Mouse (Mus musculus): ENCODE measurements around the gene 2010005H15Rik.
"Not testable (repeated sequence)": the region's sequence is repeated elsewhere in the genome, so short reads cannot be mapped to it uniquely, and the experiment has no call there.

2010005H15Rik gene

DNA sequence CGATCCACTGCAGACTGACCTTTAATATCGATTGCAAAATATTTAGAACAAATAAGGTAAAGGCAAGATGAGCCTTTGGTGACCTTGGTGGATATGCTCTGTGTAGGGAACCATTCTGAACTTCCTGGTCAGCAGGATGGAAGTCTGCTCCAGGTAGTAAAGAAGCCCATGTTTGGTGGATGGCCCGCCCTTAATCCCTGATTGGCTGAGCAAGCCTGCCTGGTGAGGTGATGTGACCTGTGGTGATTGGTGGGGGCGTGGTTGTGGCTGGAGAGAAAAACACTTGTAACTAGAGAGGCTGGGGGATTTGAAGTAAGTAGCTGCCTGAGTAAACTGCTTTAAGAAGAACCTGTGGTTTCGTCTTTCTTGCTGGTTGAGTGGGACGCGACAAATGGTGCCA lies at the start of gene 2010005H15Rik:
Gene 2010005H15Rik, plus strand, starts transcription at position 301 of the 400 bp plus-strand sequence.
- DNase-seq, result not testable (repeated sequence)

DNA sequence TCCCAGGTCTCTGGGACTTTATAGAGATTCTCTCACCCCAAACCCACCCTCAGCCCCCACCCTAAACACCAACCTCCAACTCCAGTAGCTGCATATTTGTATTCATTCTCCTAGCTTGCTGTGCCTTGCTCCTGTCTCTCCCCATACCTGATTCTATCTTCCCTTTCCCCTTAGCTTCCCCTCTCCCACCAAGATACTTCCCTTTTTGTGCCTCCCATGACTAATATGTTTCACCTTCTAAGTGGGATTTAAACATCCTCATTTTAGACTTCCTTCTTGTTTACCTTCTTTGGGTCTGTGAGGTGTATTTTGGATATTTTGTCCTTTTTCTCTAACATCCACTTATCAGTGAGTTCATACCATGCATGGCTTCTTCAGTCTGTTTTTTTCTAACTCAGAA lies 45.2 kb upstream of the 2010005H15Rik start:
- no peak for DNase-seq

DNA sequence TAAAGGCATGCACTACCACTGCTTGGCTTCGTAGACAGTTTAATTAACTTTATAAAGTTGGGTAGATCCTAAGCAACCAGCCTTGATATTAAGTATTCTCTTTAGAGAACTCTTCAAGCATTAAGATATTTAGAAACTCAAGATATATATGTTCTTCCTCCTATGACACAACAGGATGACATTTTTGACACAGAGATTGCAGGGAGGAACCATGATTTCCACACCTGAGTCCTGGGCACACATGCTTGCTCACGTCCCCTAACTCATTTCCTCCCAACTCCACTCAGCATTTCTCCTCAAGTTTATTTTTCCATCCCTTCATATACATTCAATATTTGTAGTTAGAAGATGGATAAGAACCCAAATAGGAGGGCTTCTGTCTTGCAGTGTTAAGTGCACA lies 41.4 kb upstream of the 2010005H15Rik start:
- DNase-seq, result no peak

DNA sequence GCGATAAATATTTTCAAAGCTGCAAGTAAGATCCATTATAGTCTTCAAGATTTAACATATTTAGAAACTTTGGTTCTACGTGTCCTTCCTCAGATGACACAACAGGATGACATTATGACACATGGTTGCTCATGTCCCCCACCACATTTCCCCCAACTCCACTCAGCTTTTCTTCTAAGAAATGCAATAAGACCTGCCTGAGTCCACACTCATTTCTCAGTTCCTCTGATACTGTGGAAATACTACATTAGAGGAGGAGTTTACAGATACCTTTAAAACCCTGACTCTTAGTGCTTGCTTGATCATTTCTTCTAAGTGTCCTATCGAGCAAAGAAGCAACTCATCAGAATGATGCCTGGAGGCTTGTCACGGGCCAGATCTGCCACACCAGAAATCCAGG lies 37.4 kb upstream of the 2010005H15Rik start, which contains the start of gene Gm5483:
Gene Gm5483, plus strand, starts transcription at position 301 of the 400 bp plus-strand sequence.
- not testable (repeated sequence) for DNase-seq

DNA sequence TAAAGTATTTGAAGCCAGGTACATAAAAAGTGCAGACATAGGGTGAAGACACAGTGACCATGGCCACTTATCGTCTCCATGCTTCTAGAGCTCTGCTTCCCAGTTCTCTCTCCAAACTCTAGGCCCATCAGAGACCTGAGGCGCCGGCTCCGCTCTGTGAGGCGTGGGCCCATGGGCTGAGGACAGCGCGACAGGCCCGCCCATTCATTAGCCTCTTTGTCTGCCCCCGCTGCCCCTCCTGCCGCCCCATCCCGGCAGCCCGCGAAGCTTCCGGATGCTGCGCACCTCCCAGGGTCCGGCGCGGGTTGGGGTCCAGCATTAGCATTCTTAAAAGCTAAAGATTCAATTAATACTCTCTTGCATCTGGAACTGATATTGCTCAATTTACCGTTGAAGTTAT lies 22.0 kb upstream of the 2010005H15Rik start:
- DNase-seq, result no peak

DNA sequence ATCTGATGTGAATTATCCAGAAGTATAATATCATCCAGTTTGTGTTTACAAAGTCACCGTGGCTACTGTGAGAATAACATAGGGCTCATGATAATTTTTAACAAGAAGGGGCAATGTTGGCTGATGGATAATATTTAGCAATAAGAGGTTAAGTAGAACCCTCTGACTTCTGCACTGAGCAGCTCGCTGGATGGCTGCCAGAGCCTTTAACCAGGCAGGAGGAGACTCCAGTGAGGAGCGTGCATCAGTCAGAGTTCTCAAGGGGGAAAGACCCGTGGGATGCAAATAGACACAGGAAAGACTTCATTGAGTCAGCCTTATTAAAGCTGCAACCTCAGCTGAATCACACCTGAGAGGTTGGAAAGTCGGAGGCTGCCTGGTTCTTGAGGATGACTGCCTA lies 17.4 kb upstream of the 2010005H15Rik start:
- DNase-seq, result no peak

DNA sequence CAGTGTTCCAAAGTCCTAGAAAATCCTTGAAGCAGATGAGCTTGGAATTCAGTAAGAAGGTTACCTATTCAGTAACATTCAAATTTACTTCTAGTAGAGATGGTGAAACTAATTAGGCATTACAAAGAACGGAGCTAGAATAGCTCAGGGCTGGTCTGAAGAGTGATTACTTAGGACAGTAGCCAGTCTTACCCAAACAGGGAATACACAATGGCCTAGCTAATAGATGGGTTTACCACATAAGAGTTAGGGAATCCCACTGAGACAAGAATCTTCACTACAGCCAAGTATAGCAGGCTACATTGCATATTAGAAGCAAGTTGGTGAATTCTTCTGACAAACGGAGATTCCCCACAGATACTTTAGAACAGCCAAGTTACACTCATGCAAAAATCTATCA lies 15.6 kb upstream of the 2010005H15Rik start:
- not testable (repeated sequence) for DNase-seq

DNA sequence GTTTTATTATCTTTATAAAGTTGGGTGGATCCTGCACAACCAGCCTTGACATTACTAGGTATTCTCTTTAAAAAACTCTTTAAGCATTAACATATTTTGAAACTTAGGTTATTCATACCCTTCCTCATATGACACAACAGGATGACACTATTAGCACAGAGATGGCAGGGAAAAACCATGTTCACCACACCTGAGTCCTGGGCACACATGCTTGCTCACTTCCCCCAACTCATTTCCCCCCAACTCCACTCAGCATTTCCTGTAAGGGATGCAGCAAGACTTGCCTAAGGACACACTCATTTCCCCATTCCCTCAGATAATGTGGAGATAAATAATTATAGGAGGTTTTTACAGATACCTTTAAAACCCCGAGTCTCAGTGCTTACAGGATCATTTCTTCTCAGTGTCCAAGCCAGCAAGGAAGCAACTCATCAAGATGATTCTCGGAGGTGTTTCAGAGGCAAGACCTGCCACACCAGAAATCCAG lies 11.3 kb upstream of the 2010005H15Rik start, which contains the start of gene Gm5416:
Gene Gm5416, plus strand, starts transcription at position 437 of the 487 bp plus-strand sequence.
- DNase-seq, result no peak

DNA sequence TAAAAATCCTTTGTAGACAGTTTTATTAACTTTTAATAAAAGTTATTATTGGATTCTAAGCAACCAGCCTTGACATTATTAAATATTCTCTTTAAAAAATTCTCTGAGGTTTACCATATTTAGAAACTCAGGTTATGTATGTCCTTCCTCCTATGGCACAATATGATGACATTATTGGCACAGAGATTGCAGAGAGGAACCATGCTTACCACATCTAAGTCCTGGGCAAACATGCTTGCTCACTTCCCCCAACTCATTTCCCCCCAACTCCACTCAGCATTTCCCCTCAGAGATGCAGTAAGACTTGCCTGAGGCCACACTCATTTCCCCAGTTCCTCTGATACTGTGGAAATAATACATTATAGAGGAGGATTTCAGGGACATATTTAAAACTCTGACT lies 39.3 kb downstream of the 2010005H15Rik start:
- not testable (repeated sequence) for DNase-seq

DNA sequence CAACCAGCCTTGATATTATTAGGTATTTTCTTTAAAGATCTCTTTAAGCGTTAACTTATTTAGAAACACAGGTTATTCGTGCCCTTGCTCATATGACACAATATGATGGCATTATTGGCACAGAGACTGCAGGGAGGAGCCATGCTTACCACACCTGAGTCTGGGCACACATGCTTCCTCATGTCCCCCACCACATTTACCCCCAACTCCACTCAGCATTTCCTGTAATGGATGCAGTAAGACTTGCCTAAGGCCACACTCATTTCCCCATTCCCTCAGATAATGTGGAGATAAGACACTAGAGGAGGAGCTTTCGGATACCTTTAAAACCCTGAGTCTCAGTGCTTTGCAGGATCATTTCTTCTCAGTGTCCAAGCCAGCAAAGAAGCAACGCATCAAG lies 55.5 kb downstream of the 2010005H15Rik start, which contains the start of gene Stfa1:
Gene Stfa1, plus strand, starts transcription at position 156 of the 400 bp plus-strand sequence.
- not testable (repeated sequence) for DNase-seq

DNA sequence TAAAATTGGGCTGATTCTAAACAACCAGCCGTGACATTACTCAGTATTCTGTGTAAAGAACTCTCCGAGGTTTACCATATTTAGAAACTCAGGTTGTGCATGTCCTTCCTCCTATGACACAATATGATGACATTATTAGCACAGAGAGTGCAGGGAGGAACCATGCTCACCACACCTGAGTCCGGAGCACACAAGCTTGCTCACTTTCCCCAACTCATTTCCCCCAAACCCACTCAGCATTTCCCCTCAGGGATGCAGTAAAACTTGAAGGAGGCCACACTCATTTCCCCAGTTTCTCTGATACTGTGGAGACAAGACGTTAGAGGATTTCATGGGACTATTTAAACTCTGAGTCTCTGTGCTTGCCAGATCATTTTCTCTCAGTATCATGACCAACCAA lies 67.9 kb downstream of the 2010005H15Rik start:
- DNase-seq, result no peak
